Mouse (Mus musculus) cerebellum, postnatal 14 days (tissue): ENCODE results near the gene Wrap53.
A peak's percentile ranks its signal among the peaks of the same experiment; 100 is the strongest.

Source experiments
- DNase-seq, 2 experiments: peaks; one replicate each; pipeline ENCODE4 v3.0.0; 2021; ENCODE audit warnings: mixed read lengths in 2 of 2

Wrap53 gene

DNA sequence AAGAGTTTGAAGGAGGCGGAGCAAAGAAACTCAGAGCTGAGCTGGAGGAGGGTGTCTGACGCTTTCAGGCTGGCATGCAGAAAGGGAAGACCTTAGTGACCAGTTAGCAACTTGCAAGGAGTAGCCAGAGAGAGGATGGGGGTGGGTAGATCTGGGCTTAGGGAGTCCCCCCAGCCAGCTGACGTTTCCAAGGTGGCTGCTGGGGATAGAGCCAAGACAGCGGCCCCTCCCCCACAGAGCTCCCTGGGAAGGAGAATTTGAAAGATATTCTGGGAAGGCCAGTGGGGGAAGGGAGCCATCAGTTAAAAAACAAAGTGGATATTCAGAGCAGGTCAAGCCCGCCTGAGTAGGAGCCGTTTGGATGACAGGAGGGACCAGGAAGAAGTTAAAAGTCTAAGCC, 20.0 kb upstream of the Wrap53 start:
- peak; percentile 70 to 82 for DNase-seq

DNA sequence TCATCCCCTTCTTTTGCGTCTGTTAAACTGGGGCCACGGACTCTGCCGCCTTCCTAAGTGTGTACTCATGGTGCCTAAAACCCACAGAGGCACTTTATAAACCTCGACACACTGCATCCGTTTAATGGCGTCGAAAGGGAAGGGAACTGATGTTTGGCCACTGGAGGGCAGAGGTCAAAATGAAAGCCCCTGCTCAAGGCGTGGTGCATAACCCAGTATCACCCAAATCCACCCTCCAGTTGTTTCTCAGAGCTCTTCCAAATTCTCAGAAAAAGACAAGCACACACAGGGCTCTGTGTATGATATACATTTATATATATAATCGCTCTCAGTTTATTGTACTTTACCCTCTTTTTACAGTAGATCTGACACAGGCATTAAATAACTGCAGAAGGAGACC, 19.4 kb upstream of the Wrap53 start:
- no peak for DNase-seq

DNA sequence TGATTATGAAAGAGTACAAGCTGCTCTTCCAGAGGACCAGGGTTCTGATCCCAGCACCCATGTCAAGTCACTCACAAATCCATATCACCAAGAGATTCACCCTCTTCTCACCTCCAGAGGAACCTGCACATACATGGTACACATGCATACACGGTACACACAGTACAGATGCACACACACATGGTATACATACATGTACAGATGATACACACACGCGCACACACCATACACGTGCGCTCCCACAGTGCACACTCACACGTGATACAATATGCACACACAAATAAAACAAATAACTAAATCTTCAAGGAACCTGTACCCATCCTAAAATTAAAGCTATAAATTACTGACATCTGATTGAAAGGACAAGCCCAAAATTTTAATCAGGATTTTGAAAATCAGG, 14.8 kb upstream of the Wrap53 start:
- no peak for DNase-seq

DNA sequence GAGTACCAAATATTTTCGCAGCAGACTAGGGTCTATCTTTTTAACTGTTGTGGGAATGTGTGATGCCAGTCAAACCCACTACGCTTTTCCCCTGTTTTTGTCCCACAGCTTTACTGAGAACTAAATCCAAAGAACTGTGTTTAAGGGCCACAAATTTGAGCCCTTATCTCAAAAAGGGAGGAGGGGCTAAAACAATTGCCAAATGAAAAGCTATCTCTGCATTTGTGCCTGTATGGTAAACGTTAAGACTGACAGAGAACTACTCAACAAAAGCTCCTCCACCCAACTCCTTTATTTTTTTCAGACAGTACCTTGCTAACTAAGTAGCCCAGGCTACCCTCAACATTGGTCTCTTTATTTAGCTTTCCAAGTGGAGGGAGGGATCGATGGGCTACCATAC, 12.7 kb upstream of the Wrap53 start:
- no peak for DNase-seq

DNA sequence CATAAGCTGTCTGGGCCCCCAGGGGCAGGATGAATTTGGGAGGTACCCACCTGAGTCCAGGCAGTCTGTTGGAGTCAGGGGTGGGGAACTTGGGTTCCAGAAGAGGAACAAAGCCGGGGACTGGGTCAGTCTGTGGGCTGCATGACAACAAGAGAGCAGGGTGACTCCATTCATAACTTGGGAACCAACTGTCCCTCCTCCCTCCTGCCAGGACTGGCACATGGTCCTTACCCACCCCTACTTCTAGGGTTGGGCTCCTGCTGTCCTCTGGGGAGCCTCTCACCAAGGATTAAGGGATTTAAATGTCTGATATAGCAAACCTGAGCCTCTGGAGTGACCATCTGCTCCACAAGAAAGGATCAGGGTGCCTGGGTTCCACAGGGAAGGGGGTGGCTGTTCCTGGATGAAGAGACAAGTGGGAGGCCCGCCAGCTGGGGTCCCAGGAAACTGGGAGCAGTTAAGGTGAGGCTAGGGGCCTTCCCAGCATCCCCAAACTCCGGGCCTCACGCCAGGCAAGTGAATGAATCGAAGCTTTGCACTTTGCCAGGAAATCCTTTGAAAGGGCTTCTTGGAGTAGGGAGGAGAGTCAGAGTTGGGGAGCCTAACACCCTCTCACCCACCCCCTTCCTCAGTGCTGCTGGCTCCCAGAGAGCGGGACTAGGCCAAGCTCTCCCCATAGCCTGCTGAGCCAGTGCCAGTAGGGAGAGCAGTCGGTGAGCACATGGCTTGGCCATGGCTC, 12.0 kb upstream of the Wrap53 start:
- peak; percentile 63 to 74 for DNase-seq

DNA sequence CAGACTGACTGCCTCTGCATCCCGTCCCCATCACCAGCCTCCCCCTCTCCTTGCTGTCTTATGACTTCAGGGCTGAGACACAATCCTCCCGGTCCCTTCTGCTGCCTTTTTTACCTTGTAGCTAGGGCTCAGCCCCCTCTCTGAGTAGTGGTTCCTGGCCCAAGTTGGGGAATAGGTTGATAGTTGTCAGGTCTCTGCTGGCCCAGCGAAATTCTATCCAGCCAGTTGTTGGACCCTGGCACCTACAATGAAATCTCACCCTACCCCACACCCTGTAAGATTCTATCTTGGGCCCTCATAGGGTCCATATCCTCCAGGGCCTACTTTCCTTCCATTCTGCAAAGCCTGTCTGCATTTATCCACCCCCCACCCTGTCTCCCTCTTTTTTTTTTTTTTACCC, 11.4 kb upstream of the Wrap53 start:
- no peak for DNase-seq

DNA sequence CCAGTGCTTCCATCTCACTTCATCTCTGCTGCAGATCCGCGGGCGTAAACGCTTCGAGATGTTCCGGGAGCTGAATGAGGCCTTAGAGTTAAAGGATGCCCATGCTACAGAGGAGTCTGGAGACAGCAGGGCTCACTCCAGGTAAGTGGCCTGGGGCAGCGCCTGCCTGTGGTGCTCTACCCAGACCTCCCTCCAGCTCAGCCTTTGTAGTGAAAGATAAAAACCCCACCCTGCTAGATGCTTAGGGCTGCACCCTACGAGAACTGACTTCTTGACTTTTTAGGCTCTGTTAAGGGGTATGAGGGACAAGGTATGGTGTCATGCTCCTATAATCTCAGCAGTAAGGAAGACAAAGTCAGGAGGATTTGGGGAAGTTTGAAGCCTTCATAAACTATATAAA, 10.6 kb upstream of the Wrap53 start:
- DNase-seq: no peak

DNA sequence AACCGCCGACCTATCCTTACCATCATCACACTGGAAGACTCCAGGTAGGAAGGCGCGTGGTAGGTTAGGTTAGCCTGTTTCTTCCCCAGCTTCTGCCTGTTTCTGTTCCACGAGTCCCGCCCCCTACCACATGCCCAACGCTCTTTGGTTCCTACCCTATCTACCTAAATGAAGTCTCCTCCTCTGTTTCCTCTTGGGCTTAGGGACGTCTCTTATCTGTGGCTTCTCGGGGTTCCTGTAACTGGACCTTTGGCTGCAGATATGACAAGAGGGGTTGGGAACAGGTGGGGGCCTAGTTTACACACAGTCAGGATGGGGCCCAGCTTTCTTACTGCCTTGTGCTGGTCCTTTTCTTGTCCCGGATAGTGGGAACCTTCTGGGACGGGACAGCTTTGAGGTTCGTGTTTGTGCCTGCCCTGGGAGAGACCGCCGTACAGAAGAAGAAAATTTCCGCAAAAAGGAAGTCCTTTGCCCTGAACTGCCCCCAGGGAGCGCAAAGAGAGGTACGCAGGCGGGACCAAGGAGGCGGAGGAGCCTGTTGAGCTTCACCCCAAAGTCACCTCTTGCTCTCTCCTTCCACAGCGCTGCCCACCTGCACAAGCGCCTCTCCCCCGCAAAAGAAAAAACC, 9.3 kb upstream of the Wrap53 start:
- no peak for DNase-seq

DNA sequence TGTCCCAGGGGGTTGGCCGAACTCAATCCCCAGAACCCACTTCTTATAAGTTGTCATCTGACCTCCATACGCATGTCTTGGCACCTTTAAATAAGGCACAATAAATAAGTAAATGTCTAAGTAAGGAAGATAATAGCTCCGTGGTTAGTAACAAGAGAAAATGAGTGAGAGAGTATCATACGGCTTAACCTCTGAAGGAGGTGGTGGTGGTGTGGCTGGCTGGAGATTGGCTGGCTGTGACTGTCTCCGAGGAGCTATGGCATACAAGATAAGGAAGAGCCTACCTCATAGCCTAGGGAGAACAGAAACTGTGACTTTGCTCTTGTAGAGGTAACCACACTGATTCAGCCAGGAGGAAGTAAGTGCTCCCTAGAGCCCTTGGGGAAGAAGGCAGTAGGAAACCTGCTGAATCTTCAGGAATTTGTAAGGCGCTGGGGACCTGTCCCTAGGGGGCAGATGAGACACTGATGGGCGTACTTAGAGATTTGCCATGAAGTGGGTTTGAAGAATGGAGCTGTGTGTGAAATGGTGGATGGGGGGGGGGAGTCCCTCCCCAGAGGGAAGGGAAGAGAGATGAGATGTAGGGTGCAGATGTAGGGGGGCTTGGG, 5.8 kb upstream of the Wrap53 start:
- no peak for DNase-seq

DNA sequence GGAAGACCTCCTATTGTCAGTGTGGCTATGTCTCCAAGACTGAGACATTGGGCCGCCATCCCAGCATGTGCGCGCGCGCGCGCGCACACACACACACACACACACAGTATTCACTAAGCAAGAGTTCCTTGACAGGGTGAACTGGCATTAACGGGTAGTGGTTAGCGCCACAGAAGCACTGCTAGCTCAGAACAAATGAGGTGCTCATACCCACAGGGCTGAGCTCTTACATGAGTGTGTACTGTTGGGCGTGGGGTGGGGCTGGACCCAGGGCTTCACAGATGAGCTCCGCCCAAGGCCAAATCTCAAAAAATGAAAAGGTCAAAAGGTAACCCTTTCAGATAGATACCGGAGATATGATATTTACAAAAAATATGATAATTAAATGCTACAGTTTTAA, 4.9 kb upstream of the Wrap53 start:
- DNase-seq: no peak

DNA sequence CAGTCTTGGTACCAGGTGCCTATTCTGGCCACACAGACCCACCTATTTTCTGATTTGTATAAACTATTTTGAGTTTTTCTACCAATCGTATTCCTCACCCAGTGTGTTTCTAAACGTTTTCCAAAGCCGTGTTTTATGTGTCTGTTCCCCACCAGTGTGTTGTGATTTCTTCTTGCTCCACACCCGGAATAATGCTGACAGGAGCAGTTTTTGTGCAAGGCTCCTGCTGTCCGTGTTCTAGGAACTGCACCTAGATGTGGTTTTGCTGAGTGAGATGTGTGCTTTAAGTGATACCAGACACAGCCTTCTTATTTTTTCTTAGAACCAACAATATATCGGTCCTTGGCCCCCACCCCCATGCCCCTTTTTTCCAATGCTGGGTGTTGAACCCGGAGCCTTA, 4.0 kb upstream of the Wrap53 start:
- DNase-seq: no peak

DNA sequence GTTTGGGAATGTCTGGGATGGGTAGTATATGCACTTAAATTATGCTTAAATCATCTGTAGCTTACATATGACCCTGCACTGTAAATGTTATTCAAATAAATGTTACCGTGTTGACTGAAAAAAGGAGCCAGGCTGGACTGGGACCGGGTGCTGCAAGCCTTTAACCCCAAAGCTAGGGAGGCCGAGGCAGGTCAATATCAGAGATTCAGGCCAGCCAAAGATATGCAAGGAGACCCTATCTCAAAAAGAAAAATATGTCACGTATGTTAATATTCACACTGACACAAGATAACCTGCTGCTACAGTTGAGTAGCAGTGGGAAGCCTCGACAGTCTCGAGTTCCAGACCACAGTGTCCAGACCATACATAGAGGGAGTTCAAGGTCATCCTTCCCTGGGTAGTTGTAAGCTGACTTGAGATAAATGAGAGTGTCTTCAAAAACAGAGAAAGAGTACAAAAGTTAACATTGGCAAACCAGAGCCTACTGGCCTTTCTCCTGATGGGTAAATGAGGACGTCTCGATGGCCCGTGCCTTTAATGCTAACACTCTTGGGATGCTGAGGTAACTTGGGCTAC, 2.3 kb upstream of the Wrap53 start:
- no peak for DNase-seq

DNA sequence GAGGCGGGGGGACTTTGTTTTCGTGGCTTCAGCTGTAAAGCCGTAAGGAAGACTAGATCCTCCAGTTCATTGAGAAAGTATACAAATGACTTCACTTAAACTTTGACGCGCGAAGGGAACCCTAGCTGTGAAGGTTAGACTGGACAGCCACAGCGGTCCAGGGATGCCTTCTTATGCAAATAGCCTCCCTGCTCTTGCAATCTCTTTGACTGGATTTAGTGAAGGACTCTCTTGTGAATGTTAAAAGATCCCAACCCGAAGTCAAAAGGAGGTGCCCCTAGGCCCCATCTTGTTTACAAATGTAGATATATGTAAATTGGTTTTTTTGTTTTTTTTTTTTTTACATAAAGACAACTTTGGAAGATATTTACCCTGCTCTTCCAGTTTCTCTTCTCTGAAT, 1.8 kb upstream of the Wrap53 start:
- no peak for DNase-seq

DNA sequence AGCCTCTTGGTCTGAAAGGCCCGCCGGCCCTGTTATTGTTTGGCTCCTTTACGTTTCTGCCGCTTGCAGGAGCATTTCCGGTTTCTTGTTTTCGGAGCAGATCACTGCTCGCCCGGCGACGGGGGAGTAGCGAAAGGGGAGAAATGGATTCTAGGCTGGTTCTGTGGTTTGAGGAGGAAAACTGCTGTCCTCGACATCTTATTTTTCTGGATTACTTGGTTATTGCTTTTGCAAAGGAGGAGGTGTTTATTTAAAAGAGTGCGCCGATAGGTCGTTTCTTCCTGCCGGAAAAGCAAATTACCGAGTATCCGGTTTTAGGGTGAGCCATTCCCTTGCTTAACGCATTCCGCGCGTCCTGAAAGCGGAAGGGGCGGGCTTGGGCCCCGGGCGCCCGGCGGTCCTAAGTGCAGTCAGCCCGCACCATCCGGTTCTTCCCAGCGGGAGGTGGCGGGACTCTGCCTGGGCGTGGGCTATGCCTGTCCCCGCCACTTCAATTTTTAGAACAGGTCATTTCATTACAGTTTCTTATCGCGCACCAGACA, 1.2 kb upstream of the Wrap53 start:
- peak; percentile 97 to 98 for DNase-seq

DNA sequence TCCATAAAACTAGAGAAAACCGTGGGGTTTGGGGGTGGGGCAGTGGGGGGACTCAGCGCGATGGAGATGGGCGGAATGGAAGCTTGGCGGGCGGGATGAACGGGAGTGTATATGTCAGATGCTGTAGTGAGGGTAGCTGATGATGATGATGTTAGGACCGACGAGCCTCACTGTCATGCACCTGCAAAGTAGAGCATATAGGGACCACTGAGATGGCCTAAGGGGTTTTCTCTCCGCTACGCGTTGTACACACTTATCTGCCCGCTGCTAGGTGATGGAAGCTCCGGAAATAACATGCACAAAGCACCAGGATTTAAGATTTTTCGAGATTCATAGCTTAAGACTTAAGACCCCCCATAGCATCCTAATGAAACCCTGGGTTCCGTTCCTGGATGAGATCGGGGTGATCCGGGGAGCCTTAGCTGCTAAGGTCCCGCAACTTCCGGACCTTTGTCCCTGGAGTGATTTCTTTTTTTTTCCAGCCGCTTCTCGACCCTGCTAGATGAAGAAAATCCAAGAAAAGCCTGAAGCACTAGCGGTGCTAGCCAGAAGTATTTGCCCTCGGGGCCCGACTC, 604 bp upstream of the Wrap53 start:
- no peak for DNase-seq

DNA sequence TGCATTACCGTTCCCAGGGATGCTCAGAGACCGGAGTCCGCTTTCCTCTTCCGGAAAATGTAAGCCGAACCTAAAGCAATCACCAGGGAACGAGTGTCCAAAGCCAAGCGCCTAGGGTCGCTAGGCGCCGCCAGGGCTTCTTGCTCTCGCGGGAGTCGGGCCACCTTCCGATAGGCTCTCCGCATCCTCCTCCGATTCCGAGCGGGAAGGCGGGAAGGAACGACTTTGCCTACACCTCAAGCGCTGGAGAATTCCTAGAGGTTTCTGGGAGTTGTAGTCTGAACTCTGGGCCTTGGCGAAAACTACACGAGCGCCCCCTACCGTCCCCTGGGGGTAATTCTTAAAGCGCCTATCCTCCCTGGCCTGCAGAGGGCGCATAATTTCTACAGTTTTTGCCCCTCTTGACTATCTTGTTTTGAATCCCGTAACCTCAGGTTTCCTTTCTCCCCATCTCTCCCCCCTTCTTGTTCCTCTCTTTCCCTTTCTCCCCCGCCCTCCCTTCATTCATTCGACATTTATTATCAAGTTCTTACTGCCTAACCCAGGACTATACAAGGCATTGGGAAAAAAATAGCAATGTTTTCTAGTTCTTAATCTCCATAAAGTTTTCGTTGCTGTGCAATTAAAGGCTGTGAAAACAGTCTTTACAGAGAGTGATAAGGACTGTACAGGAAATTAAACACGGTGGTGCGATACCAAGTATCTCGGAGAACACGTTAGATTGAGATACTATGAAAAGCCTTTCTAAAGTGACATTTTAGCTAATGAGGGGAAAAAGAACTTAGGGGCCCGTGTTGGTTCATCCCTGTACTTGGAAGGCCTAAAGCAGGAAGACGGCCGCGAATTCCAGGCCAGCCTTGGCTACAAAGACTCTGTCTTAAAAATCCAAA, 682 bp downstream of the Wrap53 start:
- peak; percentile 97 to 98 for DNase-seq

DNA sequence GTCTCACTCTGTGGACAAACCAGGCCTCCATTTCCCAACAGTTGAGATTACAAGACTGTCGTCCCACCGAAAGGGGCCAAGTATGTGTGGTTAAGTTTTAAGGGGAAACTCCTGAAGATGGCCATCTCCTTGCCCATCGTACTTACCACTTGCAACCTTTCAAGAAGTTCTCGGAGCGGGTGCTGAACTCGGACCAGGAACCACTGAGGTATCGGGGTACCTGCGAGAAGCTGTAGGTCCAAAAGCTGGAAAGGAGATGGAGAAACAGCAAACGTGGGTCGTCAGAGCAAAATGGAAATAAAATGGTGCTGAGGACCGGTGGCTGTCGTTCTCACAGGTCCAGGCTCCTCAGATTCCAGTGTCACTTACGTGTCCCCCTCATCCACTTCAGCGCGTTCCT, 1.8 kb downstream of the Wrap53 start:
- DNase-seq: no peak

DNA sequence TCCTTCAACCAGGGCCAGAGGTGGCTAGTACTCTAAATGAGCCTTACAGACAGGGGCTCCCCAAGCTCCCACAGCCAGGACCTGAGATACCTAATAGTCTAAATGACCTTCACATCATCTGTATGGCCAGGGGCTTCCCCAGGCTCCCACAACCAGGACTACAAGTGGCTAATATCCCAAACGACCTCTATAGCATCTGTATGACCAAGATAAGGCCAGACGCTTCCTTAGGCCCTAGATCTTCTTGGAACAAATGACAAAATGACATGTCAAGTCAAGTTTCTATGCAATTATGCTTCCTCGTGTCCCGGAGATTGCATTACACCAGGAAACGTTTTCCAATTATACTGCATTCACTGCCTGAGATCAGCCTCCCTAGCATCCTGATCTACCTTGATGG, 3.7 kb downstream of the Wrap53 start:
- DNase-seq: no peak

DNA sequence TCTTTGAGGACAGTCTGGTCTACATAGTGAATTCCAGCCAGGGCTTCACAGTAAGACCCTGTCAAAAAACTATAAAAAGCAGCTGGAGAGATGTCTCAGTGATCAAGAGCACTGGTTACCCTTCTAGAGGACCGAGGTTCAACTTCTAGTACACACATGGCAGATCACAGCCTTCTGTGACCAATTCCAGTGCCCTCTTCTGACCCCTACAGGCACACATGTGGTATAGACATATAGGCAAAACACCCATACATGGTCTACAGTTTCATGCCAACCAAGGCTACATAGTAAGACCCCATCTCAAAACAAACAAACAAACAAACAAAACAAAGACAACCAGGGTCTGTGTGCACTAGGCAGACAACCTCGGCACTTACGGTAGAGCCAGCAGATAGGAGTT, 4.8 kb downstream of the Wrap53 start:
- peak in 1 of 2 experiments; percentile 33 for DNase-seq

DNA sequence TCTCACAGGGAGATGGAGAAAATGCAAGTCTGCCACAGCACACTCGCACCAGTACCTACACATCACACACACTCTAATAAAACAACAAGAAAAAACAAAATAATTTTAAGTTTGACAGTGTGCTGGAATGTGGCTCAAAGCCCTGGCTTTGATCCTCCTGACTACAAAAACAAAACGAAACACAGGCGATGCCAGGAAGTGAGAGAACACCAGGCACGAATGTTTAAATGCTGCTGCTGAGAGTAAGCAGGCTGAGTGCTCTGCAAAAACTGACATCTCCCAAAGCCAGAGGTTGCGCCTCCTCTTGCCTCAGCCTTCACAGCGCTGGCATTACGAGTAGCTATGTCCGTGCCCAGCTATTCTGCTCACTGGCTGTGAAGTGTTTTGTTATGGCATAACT, 14.9 kb downstream of the Wrap53 start:
- DNase-seq: no peak

DNA sequence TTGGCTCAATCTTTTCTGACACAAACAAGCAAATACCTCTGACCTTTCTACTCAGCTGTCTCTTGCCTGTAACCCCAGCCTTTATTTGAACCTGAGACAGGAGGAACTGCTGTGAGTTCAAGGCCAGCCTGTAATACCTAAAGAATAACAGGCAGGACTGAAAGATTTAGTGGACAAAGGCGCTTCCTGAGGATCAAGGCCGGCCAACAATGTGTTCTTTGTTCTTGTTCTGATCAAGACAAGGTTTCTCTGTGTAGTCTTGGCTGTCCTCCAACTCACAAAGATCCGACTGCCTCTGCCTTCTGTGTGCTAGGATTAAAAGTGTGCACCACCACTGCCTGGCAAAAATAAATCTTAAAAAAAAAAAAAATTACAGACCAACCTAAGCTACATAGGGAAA, 15.7 kb downstream of the Wrap53 start:
- no peak for DNase-seq

DNA sequence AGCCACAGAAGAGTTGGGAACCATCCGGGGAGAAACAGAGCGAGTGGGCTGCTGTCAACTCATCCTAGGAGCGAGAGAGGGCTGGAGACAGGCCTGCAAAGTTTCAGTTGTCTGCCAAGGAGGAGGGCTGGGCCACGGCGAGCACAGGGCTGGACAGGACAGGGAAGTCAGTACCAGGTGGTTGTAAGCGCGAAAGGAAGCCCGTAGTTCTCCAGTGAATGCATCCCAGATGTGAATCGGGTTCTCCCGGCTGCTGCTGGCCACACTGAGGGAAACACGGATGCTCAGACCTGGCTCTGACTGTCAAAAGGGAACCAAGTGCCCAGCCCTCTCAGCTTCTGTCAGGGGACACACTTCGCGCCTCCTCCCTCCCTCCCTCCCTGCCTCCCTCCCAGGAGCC, 16.7 kb downstream of the Wrap53 start:
- no peak for DNase-seq
